ENCODE assay signal across 14 mouse cellular contexts in genomic region chr1:85922127-85922864, GRCm38 (mm10). TPM values are rescaled to one million over a fixed set of nuclear protein-coding genes. Genes with fewer than 3 reads are reported as not detected.
DNase-seq lines count a peak whose midpoint lies in the region; ATAC-seq lines count a peak whose summit lies in the region.
"Had no signal": no experiment of that assay in that cellular context is flagged by ENCODE, and none has a peak within 500 bp of the region (broad histone marks: within the 10 kb centered on the region; RNA-seq: fewer than 3 reads in every experiment).

No protein-coding gene starts in this region.

- no peak for DNase-seq in hindbrain, embryonic 10.5 days (ENCODE audit: low spot score)
- peak; percentile 65 to 75 for DNase-seq in right cerebral cortex, postnatal 10 days (ENCODE audit: low spot score in 2 of 2)
- DNase-seq in right cerebral cortex, postnatal 25 days, result no peak
- DNase-seq in ovary, postnatal 36 days (ENCODE audit: low spot score), result no peak
- no peak for DNase-seq in heart, adult 9 months (ENCODE audit: low spot score in 2 of 2)
- DNase-seq: gastrocnemius, postnatal 25 days; lung, embryonic 14.5 days; thymus, postnatal 36 days had no signal

- H3K4me2 ChIP-seq in hindbrain, embryonic 13.5 days, result no peak overlapping the region
- no peak overlapping the region for H3K4me2 ChIP-seq in hindbrain, embryonic 15.5 days
- H3K4me2 ChIP-seq: heart, embryonic 12.5 days; lung, embryonic 14.5 days had no signal

- H3K27ac ChIP-seq in hindbrain, embryonic 13.5 days, result peak overlapping the region; percentile 58
- no peak overlapping the region for H3K27ac ChIP-seq in hindbrain, embryonic 10.5 days
- peak overlapping the region; percentile 69 for H3K27ac ChIP-seq in hindbrain, embryonic 15.5 days (replicated peaks)

- no peak overlapping the region for H3K9ac ChIP-seq in hindbrain, embryonic 13.5 days
- no peak overlapping the region for H3K9ac ChIP-seq in hindbrain, embryonic 15.5 days
- H3K9ac ChIP-seq: heart, embryonic 12.5 days; lung, embryonic 14.5 days had no signal

- peak; percentile 54 for ATAC-seq in hindbrain, embryonic 13.5 days (ENCODE audit: low FRiP score)
- ATAC-seq in hindbrain, embryonic 15.5 days (ENCODE audit: low FRiP score, low read depth), result peak; percentile 81

- H3K4me1 ChIP-seq in hindbrain, embryonic 13.5 days (replicated peaks), result peaks cover 27% of the 10 kb centered on the region
- H3K4me1 ChIP-seq in hindbrain, embryonic 10.5 days (replicated peaks), result peaks cover 20% of the 10 kb centered on the region
- peaks cover 28% of the 10 kb centered on the region for H3K4me1 ChIP-seq in hindbrain, embryonic 15.5 days (replicated peaks)

- no peaks in the 10 kb centered on the region for H3K36me3 ChIP-seq in hindbrain, embryonic 13.5 days
- no peaks in the 10 kb centered on the region for H3K36me3 ChIP-seq in hindbrain, embryonic 10.5 days
- no peaks in the 10 kb centered on the region for H3K36me3 ChIP-seq in hindbrain, embryonic 15.5 days
- H3K36me3 ChIP-seq: heart, embryonic 12.5 days had no signal

- H3K4me3 ChIP-seq in hindbrain, embryonic 13.5 days, result no peak overlapping the region
- no peak overlapping the region for H3K4me3 ChIP-seq in hindbrain, embryonic 10.5 days
- H3K4me3 ChIP-seq in hindbrain, embryonic 15.5 days, result no peak overlapping the region
- H3K4me3 ChIP-seq: erythroblast, embryonic 14.5 days; heart, embryonic 12.5 days had no signal

- peaks cover 7% of the 10 kb centered on the region; the same call in 1 of the 2 replicates for H3K27me3 ChIP-seq in hindbrain, embryonic 13.5 days
- no peaks in the 10 kb centered on the region for H3K27me3 ChIP-seq in hindbrain, embryonic 10.5 days (ENCODE audit: insufficient read depth, poor library complexity, severe bottlenecking)
- no peaks in the 10 kb centered on the region for H3K27me3 ChIP-seq in hindbrain, embryonic 15.5 days
- H3K27me3 ChIP-seq: heart, embryonic 12.5 days had no signal

- WGBS in hindbrain, embryonic 13.5 days, result 51% methylated on average over 7 of the region's 7 CpGs
- 63% methylated on average over 7 of the region's 7 CpGs for WGBS in hindbrain, embryonic 10.5 days
- WGBS in hindbrain, embryonic 15.5 days, result 48% methylated on average over 7 of the region's 7 CpGs

- no peaks in the 10 kb centered on the region for H3K9me3 ChIP-seq in hindbrain, embryonic 13.5 days
- no peaks in the 10 kb centered on the region for H3K9me3 ChIP-seq in hindbrain, embryonic 10.5 days
- no peaks in the 10 kb centered on the region for H3K9me3 ChIP-seq in hindbrain, embryonic 15.5 days

RNA-seq across cellular contexts. Expression of gene 4933407L21Rik, which starts 6.0 kb away (rescaled TPM):
- 3.5 and 3.6 TPM in 2 replicates for polyA plus RNA-seq in hindbrain, embryonic 13.5 days (2015; fragmentation: Nextera tagmentation; extraction: Ambion mirVana)
- polyA plus RNA-seq in hindbrain, embryonic 10.5 days (2016; fragmentation: Nextera tagmentation; extraction: Ambion mirVana), result 0.43 and 0.51 TPM in 2 replicates
- polyA plus RNA-seq in hindbrain, embryonic 15.5 days (2015; fragmentation: Nextera tagmentation; extraction: Ambion mirVana), result 7.1 and 7.7 TPM in 2 replicates
- polyA plus RNA-seq: erythroblast, embryonic 14.5 days; heart, embryonic 12.5 days; lung, embryonic 14.5 days had no signal

RNA-seq across cellular contexts. Expression of gene Itm2c, which starts 28.2 kb away (rescaled TPM):
- polyA plus RNA-seq in hindbrain, embryonic 13.5 days (2015; fragmentation: Nextera tagmentation; extraction: Ambion mirVana), result 166 and 167 TPM in 2 replicates
- polyA plus RNA-seq in hindbrain, embryonic 10.5 days (2016; fragmentation: Nextera tagmentation; extraction: Ambion mirVana), result 146 and 151 TPM in 2 replicates
- polyA plus RNA-seq in hindbrain, embryonic 15.5 days (2015; fragmentation: Nextera tagmentation; extraction: Ambion mirVana), result 204 TPM in 2 replicates

RNA-seq across cellular contexts. Expression of gene Gpr55, which starts 38.5 kb away (rescaled TPM):
- 0.04 and 0.17 TPM in 2 replicates for polyA plus RNA-seq in hindbrain, embryonic 13.5 days (2015; fragmentation: Nextera tagmentation; extraction: Ambion mirVana)
- not detected in 2 replicates for polyA plus RNA-seq in hindbrain, embryonic 10.5 days (2016; fragmentation: Nextera tagmentation; extraction: Ambion mirVana)
- polyA plus RNA-seq in hindbrain, embryonic 15.5 days (2015; fragmentation: Nextera tagmentation; extraction: Ambion mirVana), result 0.17 and 0.25 TPM in 2 replicates
- polyA plus RNA-seq: erythroblast, embryonic 14.5 days; kidney, embryonic 14.5 days; limb, embryonic 11.5 days; lung, embryonic 14.5 days had no signal

Comparison
In these comparisons a context has a peak if more than half of its experiments do, and no peak if none do; other contexts are left out.
1. DNase-seq: peak in right cerebral cortex, postnatal 10 days (2 of 2); none in hindbrain, embryonic 10.5 days (single experiment), right cerebral cortex, postnatal 25 days (single experiment), ovary, postnatal 36 days (single experiment) and heart, adult 9 months (0 of 2).